In the genomic region with DNA sequence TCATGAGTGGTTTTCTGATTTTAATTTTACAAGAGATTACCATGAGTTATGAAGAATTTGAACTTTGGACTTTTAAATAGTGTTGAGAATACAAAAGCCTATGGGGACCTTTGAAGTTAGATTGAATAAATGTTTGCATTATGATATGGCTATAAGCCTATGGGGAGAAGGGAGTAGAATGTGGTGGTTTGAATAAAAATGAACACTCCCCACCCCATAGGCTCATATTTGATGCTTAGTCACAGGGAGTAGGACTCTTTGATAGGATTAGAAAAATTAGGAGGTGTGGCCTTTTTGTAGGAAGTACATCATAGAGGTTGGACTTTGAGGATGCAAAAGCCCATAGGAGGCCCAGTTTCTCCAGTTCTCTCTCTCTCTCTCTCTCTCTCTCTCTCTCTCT, we compare ENCODE assay signal across 25 mouse cellular contexts.
"Had no signal": no experiment of that assay in that cellular context is flagged by ENCODE, and none has a peak within 500 bp of the region (broad histone marks: within the 10 kb centered on the region; RNA-seq: fewer than 3 reads in every experiment).

No protein-coding gene starts in this region.

- DNase-seq: gastrocnemius, adult 2 months; gastrocnemius, postnatal 10 days; gastrocnemius, postnatal 25 days; heart, adult 18-20 months; heart, postnatal 10 days; heart, postnatal 4 days; kidney, adult 18-20 months; kidney, adult 8-10 months; kidney, postnatal 10 days; kidney, postnatal 25 days; kidney, postnatal 4 days; liver had no signal

- H3K4me1 ChIP-seq: heart, embryonic 10.5 days; heart, embryonic 12.5 days; hindbrain, embryonic 10.5 days; hindbrain, embryonic 12.5 days; limb, embryonic 10.5 days; limb, embryonic 12.5 days had no signal

- H3K36me3 ChIP-seq: heart, embryonic 10.5 days; heart, embryonic 12.5 days; hindbrain, embryonic 10.5 days; hindbrain, embryonic 12.5 days; limb, embryonic 10.5 days; limb, embryonic 12.5 days had no signal

- H3K9ac ChIP-seq: heart, embryonic 12.5 days; hindbrain, embryonic 12.5 days; hindbrain, embryonic 14.5 days; limb, embryonic 12.5 days had no signal

- H3K27ac ChIP-seq: gastrocnemius, adult 2 months; heart, embryonic 10.5 days; hindbrain, embryonic 10.5 days; hindbrain, embryonic 12.5 days; hindbrain, embryonic 14.5 days; layer of hippocampus, adult 2 months; left cerebral cortex, adult 2 months; limb, embryonic 10.5 days; limb, embryonic 12.5 days had no signal

- H3K4me2 ChIP-seq: heart, embryonic 12.5 days; hindbrain, embryonic 12.5 days; hindbrain, embryonic 14.5 days; limb, embryonic 12.5 days; liver, embryonic 11.5 days had no signal

- H3K27me3 ChIP-seq: heart, embryonic 12.5 days; hindbrain, embryonic 12.5 days; limb, embryonic 12.5 days had no signal

- ATAC-seq: hindbrain, embryonic 16.5 days; inflammation-experienced regulatory T-cells, adult 6 months; intestine, embryonic 16.5 days had no signal

- H3K4me3 ChIP-seq: gastrocnemius, adult 2 months; heart, embryonic 10.5 days; heart, embryonic 12.5 days; hindbrain, embryonic 10.5 days; hindbrain, embryonic 12.5 days; layer of hippocampus, adult 2 months; left cerebral cortex, adult 2 months; limb, embryonic 10.5 days; limb, embryonic 12.5 days had no signal

- H3K9me3 ChIP-seq: heart, embryonic 10.5 days; heart, embryonic 12.5 days; hindbrain, embryonic 10.5 days; hindbrain, embryonic 12.5 days; limb, embryonic 10.5 days; limb, embryonic 12.5 days had no signal
